Mouse (Mus musculus) kidney, embryonic 15.5 days (tissue): Measurements from ENCODE around the gene Olfr473. TPM values are rescaled to one million over a fixed set of nuclear protein-coding genes. Genes with fewer than 3 reads are reported as not detected.
"Not testable (repeated sequence)": the region's sequence is repeated elsewhere in the genome, so short reads cannot be mapped to it uniquely, and the experiment has no call there.

Source experiments
- ATAC-seq: fragments of 200-750 bp; cut with Nextera tagmentation; replicated peaks from 2 replicates; pipeline ENCODE4 v1.8.0; 2017; ENCODE audit warnings: moderate TSS enrichment; ENCODE audit not compliant: low FRiP score
- H3K27ac ChIP-seq: fragments of 300-500 bp; sonication (generic); 2 replicates; pipeline ENCODE4 v1.5.1; 2015; ENCODE audit warnings: mild to moderate bottlenecking, inconsistent platforms
- H3K27me3 ChIP-seq: fragments of 300-500 bp; sonication (generic); 2 replicates; pipeline ENCODE4 v1.6.1; 2015; ENCODE audit warnings: inconsistent platforms
- H3K36me3 ChIP-seq: fragments of 300-500 bp; sonication (generic); 2 replicates; pipeline ENCODE4 v1.6.1; 2015; ENCODE audit warnings: inconsistent platforms
- H3K4me1 ChIP-seq: fragments of 300-500 bp; sonication (generic); 2 replicates; pipeline ENCODE4 v1.6.1; 2015; ENCODE audit warnings: inconsistent platforms
- H3K4me2 ChIP-seq: fragments of 300-500 bp; sonication (generic); 2 replicates; pipeline ENCODE4 v1.6.1; 2015; ENCODE audit warnings: moderate library complexity, mild to moderate bottlenecking, inconsistent platforms
- H3K4me3 ChIP-seq: fragments of 300-500 bp; sonication (generic); replicated peaks from 2 replicates; pipeline ENCODE4 v1.5.1; 2015; ENCODE audit warnings: mild to moderate bottlenecking, inconsistent platforms
- H3K9ac ChIP-seq: fragments of 300-500 bp; sonication (generic); 2 replicates; pipeline ENCODE4 v1.6.1; 2015; ENCODE audit warnings: mild to moderate bottlenecking, inconsistent platforms
- H3K9me3 ChIP-seq: fragments of 300-500 bp; sonication (generic); replicated peaks from 2 replicates; pipeline ENCODE4 v1.6.1; 2016; ENCODE audit warnings: inconsistent platforms
- WGBS: fragments of 180-500 bp; shearing (Covaris S2); methylation state at CpG from one replicate; pipeline ENCODE4 v1.1.7; 2015; ENCODE audit warnings: mixed read lengths; 5-methylcytosine and 5-hydroxymethylcytosine counted together
- polyA plus RNA-seq: library from polyadenylated mRNA; unstranded; fragments of >200 nt; fragmentation: Nextera tagmentation; extraction: Ambion mirVana; gene quantifications from 2 replicates; pipeline ENCODE4 v1.2.1, GENCODE M21; 2015

Olfr473 gene
- polyA plus RNA-seq: not detected in 2 replicates

DNA sequence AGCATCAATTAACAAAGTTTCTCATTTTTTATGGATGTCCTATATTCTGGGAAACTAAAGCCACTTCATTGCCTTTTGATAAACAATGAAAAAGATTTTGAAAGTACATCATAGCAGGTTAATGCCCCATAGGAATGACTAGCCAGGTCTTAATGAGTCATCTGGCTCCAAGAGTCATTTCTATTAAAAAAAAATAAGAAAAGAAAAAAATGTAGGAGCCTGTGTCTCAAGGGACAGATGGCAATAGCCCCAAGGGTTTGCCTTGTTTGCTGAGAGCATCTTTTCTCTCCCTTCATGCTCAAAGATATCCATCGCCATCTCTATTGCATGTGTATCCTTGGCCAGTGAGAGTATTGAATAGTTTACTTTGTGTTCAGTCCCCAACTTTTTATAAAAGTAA, at the start of gene Olfr473:
TSS of gene Olfr473 (plus strand) at position 301 of the 400 bp plus-strand sequence.
- 97% methylated on average over 1 of the region's 1 CpGs for WGBS
- ATAC-seq: no peak

DNA sequence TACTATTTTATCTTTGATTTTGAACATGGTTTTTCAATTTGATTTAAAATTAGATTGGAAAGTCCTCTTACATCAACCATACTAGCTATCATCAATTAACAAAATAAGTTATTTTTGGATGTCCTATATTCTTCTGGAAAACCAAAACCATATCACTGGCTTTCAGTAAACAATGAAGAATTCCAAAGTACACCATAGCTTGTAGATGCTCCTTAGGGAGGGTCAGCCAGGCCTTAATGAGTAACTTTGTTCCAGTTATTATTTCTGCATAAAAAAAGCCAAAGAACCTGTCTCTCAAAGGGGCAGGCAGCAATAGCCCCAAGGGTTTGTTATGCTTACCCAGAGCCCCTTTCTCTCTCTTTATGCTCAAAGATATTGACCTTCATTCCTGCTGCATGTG, 32.6 kb upstream of the Olfr473 start, which contains the start of gene Olfr472:
TSS of gene Olfr472 (plus strand) at position 301 of the 400 bp plus-strand sequence.
- H3K27ac ChIP-seq: no peak within 1 kb of the TSS
- H3K4me3 ChIP-seq: no peak within 1 kb of the TSS
- no peak within 1 kb of the TSS for H3K9ac ChIP-seq
- no peaks in the 10 kb centered on the region for H3K36me3 ChIP-seq
- H3K9me3 ChIP-seq: no peaks in the 10 kb centered on the region
- no peak within 1 kb of the TSS for H3K4me2 ChIP-seq
- H3K27me3 ChIP-seq: no peaks in the 10 kb centered on the region
- H3K4me1 ChIP-seq: no peaks in the 10 kb centered on the region
- ATAC-seq: no peak

More for the DNA sequence above, at the start of gene Olfr473:
- Histone ChIP-seq H3K9me3 (no peaks in the 10 kb centered on the region), H3K4me3 (no peak within 1 kb of the TSS), H3K4me1 (no peaks in the 10 kb centered on the region), H3K36me3 (no peaks in the 10 kb centered on the region), H3K4me2 (no peak within 1 kb of the TSS), H3K27me3 (no peaks in the 10 kb centered on the region), H3K27ac (no peak within 1 kb of the TSS), H3K9ac (no peak within 1 kb of the TSS)

DNA sequence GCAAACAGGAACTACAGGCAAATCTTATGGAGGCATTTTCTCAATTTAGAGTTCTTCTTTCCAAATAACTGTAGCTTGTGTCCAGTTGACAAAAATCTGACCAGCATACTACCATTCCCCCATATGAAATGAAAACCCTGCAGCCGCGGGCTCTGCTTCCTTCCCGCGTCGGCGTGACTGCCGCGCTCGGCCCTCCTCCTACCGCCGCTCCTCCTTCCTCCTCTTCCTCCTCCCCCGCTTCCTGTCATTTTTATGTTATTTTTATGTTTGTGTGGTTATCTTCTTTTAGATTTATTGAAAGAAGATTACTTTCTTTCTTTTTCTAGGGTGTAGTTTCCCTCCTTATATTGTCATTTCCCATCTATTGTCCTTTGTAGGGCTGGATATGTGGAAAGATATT, 22.3 kb downstream of the Olfr473 start:
- not testable (repeated sequence) for H3K9me3 ChIP-seq, H3K27me3 ChIP-seq, H3K9ac ChIP-seq, H3K4me2 ChIP-seq, H3K27ac ChIP-seq, H3K4me1 ChIP-seq, H3K4me3 ChIP-seq, H3K36me3 ChIP-seq, ATAC-seq
- 96% methylated on average over 12 of the region's 12 CpGs for WGBS

DNA sequence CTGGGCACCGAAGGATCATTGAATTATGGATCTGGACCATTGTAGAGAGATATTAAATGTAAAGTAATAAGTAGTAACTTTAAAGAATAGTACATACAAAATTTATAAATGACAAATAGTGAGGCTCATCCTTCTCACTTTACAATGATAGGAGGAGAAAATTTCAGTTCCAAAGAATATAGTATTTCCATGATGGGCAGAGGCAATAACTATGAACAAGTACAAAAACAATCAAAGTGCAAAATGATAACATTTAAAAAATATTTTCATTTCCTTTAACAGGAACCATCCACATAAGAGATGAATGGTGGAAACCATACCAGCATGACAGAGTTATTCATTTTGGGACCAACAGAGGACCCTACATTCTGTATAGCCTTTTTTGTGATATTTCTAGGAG, 24.1 kb downstream of the Olfr473 start, which contains the start of gene Olfr474:
TSS of gene Olfr474 (plus strand) at position 301 of the 400 bp plus-strand sequence.
- no peaks in the 10 kb centered on the region for H3K4me1 ChIP-seq
- WGBS: 93% methylated on average over 1 of the region's 1 CpGs

DNA sequence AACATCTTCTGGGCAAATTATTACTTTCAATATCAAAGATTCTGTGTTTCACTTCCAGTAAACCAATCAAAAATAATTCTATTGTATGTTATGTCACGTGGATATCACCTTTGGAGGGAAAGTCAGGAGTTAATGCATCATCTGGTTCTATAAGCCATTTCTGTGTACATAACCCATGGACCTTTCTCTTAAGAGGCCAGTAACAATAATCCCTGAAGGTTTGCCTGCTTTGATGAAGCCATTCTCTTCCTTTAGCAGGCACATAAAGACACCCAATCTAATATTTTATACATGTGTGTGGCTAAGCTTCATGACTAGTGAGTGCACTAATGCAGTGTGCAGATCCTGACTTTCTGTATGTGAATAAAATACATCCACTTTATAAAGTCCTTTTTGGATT, 34.3 kb downstream of the Olfr473 start, which contains the start of gene Olfr476:
TSS of gene Olfr476 (plus strand) at position 301 of the 400 bp plus-strand sequence.
- Histone ChIP-seq H3K4me2 (no peak within 1 kb of the TSS), H3K9me3 (no peaks in the 10 kb centered on the region), H3K36me3 (no peaks in the 10 kb centered on the region), H3K27me3 (no peaks in the 10 kb centered on the region), H3K4me1 (no peaks in the 10 kb centered on the region), H3K27ac (no peak within 1 kb of the TSS), H3K9ac (no peak within 1 kb of the TSS), H3K4me3 (no peak within 1 kb of the TSS)
- WGBS: 64% methylated on average over 1 of the region's 1 CpGs
- no peak for ATAC-seq

More for the DNA sequence above, 24.1 kb downstream of the Olfr473 start, which contains the start of gene Olfr474:
- H3K4me2 ChIP-seq: no peak within 1 kb of the TSS
- H3K9me3 ChIP-seq: no peaks in the 10 kb centered on the region
- no peaks in the 10 kb centered on the region for H3K27me3 ChIP-seq
- H3K4me3 ChIP-seq: no peak within 1 kb of the TSS
- no peaks in the 10 kb centered on the region for H3K36me3 ChIP-seq
- no peak within 1 kb of the TSS for H3K27ac ChIP-seq
- H3K9ac ChIP-seq: no peak within 1 kb of the TSS
- ATAC-seq: no peak

Other genes starting within 250 kb of the Olfr473 start
- 0.28 TPM in 1 of 2 replicates, not detected in the other for gene Cyb5r2, start 172.4 kb upstream of the Olfr473 start, polyA plus RNA-seq
- not detected in 2 replicates for gene Ovch2, start 129.2 kb upstream of the Olfr473 start, polyA plus RNA-seq
- not detected in 2 replicates for gene Olfr467, start 118.2 kb upstream of the Olfr473 start, polyA plus RNA-seq
- gene Olfr469, start 104.9 kb upstream of the Olfr473 start, polyA plus RNA-seq: not detected in 2 replicates
- not detected in 2 replicates for gene Olfr470, start 83.0 kb upstream of the Olfr473 start, polyA plus RNA-seq
- gene Olfr472, start 32.5 kb upstream of the Olfr473 start, polyA plus RNA-seq: 0.04 TPM in 1 of 2 replicates, not detected in the other
- not detected in 2 replicates for gene Olfr474, start 24.2 kb downstream of the Olfr473 start, polyA plus RNA-seq
- gene Olfr476, start 34.4 kb downstream of the Olfr473 start, polyA plus RNA-seq: not detected in 2 replicates
- gene Olfr477, start 56.2 kb downstream of the Olfr473 start, polyA plus RNA-seq: not detected in 2 replicates
- gene Olfr478, start 103.5 kb downstream of the Olfr473 start, polyA plus RNA-seq: not detected in 2 replicates
- gene Olfr479, start 120.2 kb downstream of the Olfr473 start, polyA plus RNA-seq: not detected in 2 replicates
- gene Olfr480, start 136.9 kb downstream of the Olfr473 start, polyA plus RNA-seq: not detected in 2 replicates
- not detected in 2 replicates for gene Olfr481, start 149.4 kb downstream of the Olfr473 start, polyA plus RNA-seq
- gene Olfr482, start 167.1 kb downstream of the Olfr473 start, polyA plus RNA-seq: 0.06 TPM in 1 of 2 replicates, not detected in the other
- gene Olfr483, start 170.4 kb downstream of the Olfr473 start, polyA plus RNA-seq: not detected in 2 replicates
- not detected in 2 replicates for gene Olfr484, start 197.0 kb downstream of the Olfr473 start, polyA plus RNA-seq
- gene Olfr485, start 229.4 kb downstream of the Olfr473 start, polyA plus RNA-seq: not detected in 2 replicates
- gene Olfr486, start 242.3 kb downstream of the Olfr473 start, polyA plus RNA-seq: not detected in 2 replicates